In the genomic region with DNA sequence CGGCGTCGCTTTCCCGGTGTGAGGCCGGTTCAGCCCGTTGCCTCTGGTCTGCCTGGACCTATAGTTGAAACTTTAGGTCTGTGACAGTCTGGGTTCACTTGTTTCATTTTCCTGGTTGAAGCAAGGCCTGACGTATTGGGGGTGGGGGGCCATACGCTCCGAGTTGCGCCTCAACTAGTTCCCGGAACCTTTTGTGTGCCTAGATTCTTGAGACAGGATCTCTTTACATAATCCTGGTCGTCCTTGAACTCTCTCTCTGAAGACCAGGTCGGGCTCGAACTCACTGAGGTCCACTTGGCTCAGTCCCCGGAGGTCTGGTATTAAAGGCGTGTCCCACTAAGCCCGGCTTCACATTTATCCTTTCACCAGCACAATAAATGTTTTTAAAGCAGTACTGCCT, we compare ENCODE assay signal across 8 mouse cellular contexts. TPM values are rescaled to one million over a fixed set of nuclear protein-coding genes. Genes with fewer than 3 reads are reported as not detected.
A peak's percentile ranks its signal among the peaks of the same experiment; 100 is the strongest.
DNase-seq lines count a peak whose midpoint lies in the region; ATAC-seq lines count a peak whose summit lies in the region.

No protein-coding gene starts in this region.

- H3K27me3 ChIP-seq in heart, embryonic 16.5 days (ENCODE audit: control insufficient read depth, insufficient read depth, low read length), result no peaks in the 10 kb centered on the region
- no peaks in the 10 kb centered on the region for H3K27me3 ChIP-seq in hindbrain, embryonic 10.5 days (ENCODE audit: insufficient read depth, poor library complexity, severe bottlenecking)
- 0 out of 2 replicates have a peak, but pooled peaks cover 2% of the 10 kb centered on the region for H3K27me3 ChIP-seq in midbrain, embryonic 13.5 days

- peaks cover 20% of the 10 kb centered on the region for H3K4me1 ChIP-seq in heart, embryonic 16.5 days (ENCODE audit: control insufficient read depth, insufficient read depth, low read length)
- peaks cover 17% of the 10 kb centered on the region for H3K4me1 ChIP-seq in hindbrain, embryonic 10.5 days (replicated peaks)
- H3K4me1 ChIP-seq in midbrain, embryonic 13.5 days (replicated peaks), result peaks cover 19% of the 10 kb centered on the region

- DNase-seq in heart, adult 8-10 months (ENCODE audit: low spot score), result no peak
- DNase-seq in MN1 (ENCODE audit: low spot score), result peak; percentile 40
- no peak for DNase-seq in hindbrain, embryonic 10.5 days (ENCODE audit: low spot score)
- no peak for DNase-seq in adrenal gland, postnatal 10 days
- DNase-seq in gastrocnemius, postnatal 10 days, result no peak
- no peak for DNase-seq in left cerebral cortex, adult 8-10 months (ENCODE audit: low spot score in 2 of 2)

- WGBS in heart, embryonic 16.5 days, result under 1% methylated on average over 17 of the region's 17 CpGs
- 1% methylated on average over 17 of the region's 17 CpGs for WGBS in hindbrain, embryonic 10.5 days
- WGBS in midbrain, embryonic 13.5 days, result 2% methylated on average over 17 of the region's 17 CpGs

- H3K9me3 ChIP-seq in heart, embryonic 16.5 days (replicated peaks; ENCODE audit: control insufficient read depth, low read length), result no peaks in the 10 kb centered on the region
- H3K9me3 ChIP-seq in hindbrain, embryonic 10.5 days, result no peaks in the 10 kb centered on the region
- H3K9me3 ChIP-seq in midbrain, embryonic 13.5 days, result no peaks in the 10 kb centered on the region

- H3K27ac ChIP-seq in heart, embryonic 16.5 days (ENCODE audit: low read length), result peak overlapping the region; percentile 96
- H3K27ac ChIP-seq in hindbrain, embryonic 10.5 days, result peak overlapping the region; percentile 99
- H3K27ac ChIP-seq in midbrain, embryonic 13.5 days, result peak overlapping the region; percentile 93

- no peak for ATAC-seq in heart, embryonic 16.5 days (replicated peaks; ENCODE audit: extremely low read depth, insufficient read depth, low FRiP score)
- no peak for ATAC-seq in midbrain, embryonic 13.5 days

- H3K36me3 ChIP-seq in heart, embryonic 16.5 days (ENCODE audit: control insufficient read depth, insufficient read depth), result peaks cover 13% of the 10 kb centered on the region
- peaks cover 19% of the 10 kb centered on the region for H3K36me3 ChIP-seq in hindbrain, embryonic 10.5 days
- peaks cover 17% of the 10 kb centered on the region for H3K36me3 ChIP-seq in midbrain, embryonic 13.5 days

- H3K9ac ChIP-seq in heart, embryonic 16.5 days (ENCODE audit: low read length), result peak overlapping the region; percentile 96
- peak overlapping the region; percentile 90 for H3K9ac ChIP-seq in midbrain, embryonic 13.5 days (replicated peaks)

- peak overlapping the region; percentile 99 for H3K4me3 ChIP-seq in heart, embryonic 16.5 days (ENCODE audit: low read length)
- peak overlapping the region; percentile 81 for H3K4me3 ChIP-seq in hindbrain, embryonic 10.5 days
- H3K4me3 ChIP-seq in midbrain, embryonic 13.5 days (replicated peaks), result peak overlapping the region; percentile 98

- H3K4me2 ChIP-seq in heart, embryonic 16.5 days (ENCODE audit: low read depth, low read length), result peak overlapping the region; percentile 96
- peak overlapping the region; percentile 75 for H3K4me2 ChIP-seq in midbrain, embryonic 13.5 days (replicated peaks)

RNA-seq across cellular contexts. Expression of gene Ddx39, which starts 0.8 kb away (rescaled TPM):
- polyA plus RNA-seq in heart, embryonic 16.5 days (2015; fragmentation: Nextera tagmentation; extraction: Ambion mirVana), result 141 and 147 TPM in 2 replicates
- 10 to 100 TPM; 14.2 to 17.0 (median 15.4) TPM for total RNA-seq in heart, adult 8-10 months (2022)
- polyA plus RNA-seq in hindbrain, embryonic 10.5 days (2016; fragmentation: Nextera tagmentation; extraction: Ambion mirVana), result 253 and 322 TPM in 2 replicates
- 154 and 155 TPM in 2 replicates for polyA plus RNA-seq in midbrain, embryonic 13.5 days (2015; fragmentation: Nextera tagmentation; extraction: Ambion mirVana)
- 10 to 100 TPM; 29.4 to 33.7 TPM for total RNA-seq in adrenal gland, postnatal 10 days (2021)
- 10 to 100 TPM; 19.4 to 20.6 TPM for total RNA-seq in gastrocnemius, postnatal 10 days (2021)
- 10 to 100 TPM; 14.4 to 18.4 (median 16.3) TPM for total RNA-seq in left cerebral cortex, adult 8-10 months (2022)

RNA-seq across cellular contexts. Expression of gene Pkn1, which starts 16.8 kb away (rescaled TPM):
- polyA plus RNA-seq in heart, embryonic 16.5 days (2015; fragmentation: Nextera tagmentation; extraction: Ambion mirVana), result 17.5 and 20.2 TPM in 2 replicates
- 10 to 100 TPM; 44.0 to 47.6 (median 46.6) TPM for total RNA-seq in heart, adult 8-10 months (2022)
- polyA plus RNA-seq in hindbrain, embryonic 10.5 days (2016; fragmentation: Nextera tagmentation; extraction: Ambion mirVana), result 28.2 and 29.9 TPM in 2 replicates
- polyA plus RNA-seq in midbrain, embryonic 13.5 days (2015; fragmentation: Nextera tagmentation; extraction: Ambion mirVana), result 22.7 and 23.3 TPM in 2 replicates
- total RNA-seq in adrenal gland, postnatal 10 days (2021), result 100 to 1,000 TPM; 130 to 163 TPM
- 10 to 100 TPM; 53.4 to 54.7 TPM for total RNA-seq in gastrocnemius, postnatal 10 days (2021)
- 10 to 100 TPM; 52.2 to 66.2 (median 54.8) TPM for total RNA-seq in left cerebral cortex, adult 8-10 months (2022)

RNA-seq across cellular contexts. Expression of gene Adgre5, which starts 25.4 kb away (rescaled TPM):
- polyA plus RNA-seq in heart, embryonic 16.5 days (2015; fragmentation: Nextera tagmentation; extraction: Ambion mirVana), result 39.5 and 41.9 TPM in 2 replicates
- total RNA-seq in heart, adult 8-10 months (2022), result 10 to 100 TPM; 42.4 to 50.4 (median 43.5) TPM
- 6.9 and 9.3 TPM in 2 replicates for polyA plus RNA-seq in hindbrain, embryonic 10.5 days (2016; fragmentation: Nextera tagmentation; extraction: Ambion mirVana)
- 8.6 and 8.7 TPM in 2 replicates for polyA plus RNA-seq in midbrain, embryonic 13.5 days (2015; fragmentation: Nextera tagmentation; extraction: Ambion mirVana)
- total RNA-seq in adrenal gland, postnatal 10 days (2021), result 10 to 100 TPM; 53.8 to 63.0 TPM
- total RNA-seq in gastrocnemius, postnatal 10 days (2021), result 10 to 100 TPM; 40.6 to 59.8 TPM
- total RNA-seq in left cerebral cortex, adult 8-10 months (2022), result 10 to 100 TPM in 1 of 4 experiments, 1 to 10 TPM in 3; 8.3 to 12.2 (median 8.8) TPM

RNA-seq across cellular contexts. Expression of gene Ptger1, which starts 49.3 kb away (rescaled TPM):
- polyA plus RNA-seq in heart, embryonic 16.5 days (2015; fragmentation: Nextera tagmentation; extraction: Ambion mirVana), result 0.43 and 0.69 TPM in 2 replicates
- total RNA-seq in heart, adult 8-10 months (2022), result under 1 TPM; 0.17 to 0.57 (median 0.26) TPM
- 0.58 and 0.62 TPM in 2 replicates for polyA plus RNA-seq in hindbrain, embryonic 10.5 days (2016; fragmentation: Nextera tagmentation; extraction: Ambion mirVana)
- polyA plus RNA-seq in midbrain, embryonic 13.5 days (2015; fragmentation: Nextera tagmentation; extraction: Ambion mirVana), result 0.75 and 0.81 TPM in 2 replicates
- 1 to 10 TPM in 1 of 2 experiments, under 1 TPM in 1; 0.75 to 1.4 TPM for total RNA-seq in adrenal gland, postnatal 10 days (2021)
- total RNA-seq in gastrocnemius, postnatal 10 days (2021), result under 1 TPM; 0.14 to 0.38 TPM
- total RNA-seq in left cerebral cortex, adult 8-10 months (2022), result 1 to 10 TPM in 3 of 4 experiments, under 1 TPM in 1; 0.83 to 1.5 (median 1.3) TPM
